9 mouse cellular contexts compared by ENCODE assay signal in genomic region chr5:133453349-133454049, GRCm38 (mm10).
A peak's percentile ranks its signal among the peaks of the same experiment; 100 is the strongest.
DNase-seq lines count a peak whose midpoint lies in the region; ATAC-seq lines count a peak whose summit lies in the region.
"Had no signal": no experiment of that assay in that cellular context is flagged by ENCODE, and none has a peak within 500 bp of the region (broad histone marks: within the 10 kb centered on the region; RNA-seq: fewer than 3 reads in every experiment).

No protein-coding gene starts in this region.

- H3K4me2 ChIP-seq in forebrain, embryonic 12.5 days = no peak overlapping the region
- H3K4me2 ChIP-seq in neural tube, embryonic 12.5 days (replicated peaks) = no peak overlapping the region
- H3K4me2 ChIP-seq in kidney, embryonic 16.5 days (replicated peaks; ENCODE audit: low read depth, low read length) = no peak overlapping the region
- H3K4me2 ChIP-seq: kidney, embryonic 15.5 days had no signal

- DNase-seq in cerebellum, adult 11-12 months = peak; percentile 70
- peak; percentile 43 for DNase-seq in layer of hippocampus, adult 9-10 months (ENCODE audit: low spot score)
- DNase-seq in heart, postnatal 10 days = no peak
- no peak for DNase-seq in urinary bladder, adult 18-20 months (ENCODE audit: low spot score in 2 of 2)
- no peak for DNase-seq in heart, adult 11 months

- no peaks in the 10 kb centered on the region for H3K9me3 ChIP-seq in forebrain, embryonic 12.5 days
- H3K9me3 ChIP-seq in neural tube, embryonic 12.5 days = no peaks in the 10 kb centered on the region
- H3K9me3 ChIP-seq in kidney, embryonic 16.5 days (ENCODE audit: low read length) = no peaks in the 10 kb centered on the region
- H3K9me3 ChIP-seq: kidney, embryonic 15.5 days had no signal

- H3K27me3 ChIP-seq in forebrain, embryonic 12.5 days = no peaks in the 10 kb centered on the region
- H3K27me3 ChIP-seq in neural tube, embryonic 12.5 days (replicated peaks) = no peaks in the 10 kb centered on the region
- no peaks in the 10 kb centered on the region for H3K27me3 ChIP-seq in kidney, embryonic 16.5 days (ENCODE audit: insufficient read depth, low read length)
- H3K27me3 ChIP-seq: kidney, embryonic 15.5 days had no signal

- WGBS in forebrain, embryonic 12.5 days = 31% methylated on average over 7 of the region's 7 CpGs
- WGBS in neural tube, embryonic 12.5 days = 54% methylated on average over 7 of the region's 7 CpGs
- 82% methylated on average over 7 of the region's 7 CpGs for WGBS in kidney, embryonic 16.5 days

- peaks cover 12% of the 10 kb centered on the region for H3K4me1 ChIP-seq in forebrain, embryonic 12.5 days
- no peaks in the 10 kb centered on the region for H3K4me1 ChIP-seq in neural tube, embryonic 12.5 days
- no peaks in the 10 kb centered on the region for H3K4me1 ChIP-seq in kidney, embryonic 16.5 days (ENCODE audit: insufficient read depth, low read length)
- H3K4me1 ChIP-seq: kidney, embryonic 15.5 days had no signal

- H3K36me3 ChIP-seq in forebrain, embryonic 12.5 days (replicated peaks) = no peaks in the 10 kb centered on the region
- H3K36me3 ChIP-seq in neural tube, embryonic 12.5 days = no peaks in the 10 kb centered on the region
- H3K36me3 ChIP-seq in kidney, embryonic 16.5 days (ENCODE audit: insufficient read depth, low read length) = no peaks in the 10 kb centered on the region
- H3K36me3 ChIP-seq: kidney, embryonic 15.5 days had no signal

- no peak overlapping the region for H3K4me3 ChIP-seq in forebrain, embryonic 12.5 days (replicated peaks)
- H3K4me3 ChIP-seq in neural tube, embryonic 12.5 days = no peak overlapping the region
- H3K4me3 ChIP-seq in kidney, embryonic 16.5 days (ENCODE audit: low read length) = no peak overlapping the region
- H3K4me3 ChIP-seq: kidney, embryonic 15.5 days had no signal

- ATAC-seq in forebrain, embryonic 12.5 days (ENCODE audit: low FRiP score) = peak; percentile 72
- peak; percentile 82 for ATAC-seq in neural tube, embryonic 12.5 days (ENCODE audit: low FRiP score, low read depth)
- no peak for ATAC-seq in kidney, embryonic 16.5 days (ENCODE audit: low FRiP score, low TSS enrichment)

- H3K27ac ChIP-seq in forebrain, embryonic 12.5 days = peak overlapping the region; percentile 63; the same call in 1 of the 2 replicates
- no peak overlapping the region for H3K27ac ChIP-seq in neural tube, embryonic 12.5 days
- H3K27ac ChIP-seq in kidney, embryonic 16.5 days (ENCODE audit: low read length) = no peak overlapping the region
- H3K27ac ChIP-seq: kidney, embryonic 15.5 days had no signal

- intact Hi-C loops in heart, postnatal 10 days (cut with DNase I) = no loop called here

- no peak overlapping the region for H3K9ac ChIP-seq in forebrain, embryonic 12.5 days
- H3K9ac ChIP-seq in neural tube, embryonic 12.5 days = no peak overlapping the region
- no peak overlapping the region for H3K9ac ChIP-seq in kidney, embryonic 16.5 days (replicated peaks; ENCODE audit: low read length)
- H3K9ac ChIP-seq: kidney, embryonic 15.5 days had no signal

Comparison
In these comparisons a context has a peak if more than half of its experiments do, and no peak if none do; other contexts are left out.
1. DNase-seq: peak in cerebellum, adult 11-12 months (single experiment) and layer of hippocampus, adult 9-10 months (single experiment); none in heart, postnatal 10 days (0 of 2), urinary bladder, adult 18-20 months (0 of 2) and heart, adult 11 months (single experiment).